Mouse (Mus musculus) hindbrain, embryonic 15.5 days (tissue): ENCODE measurements at regions not wholly inside any gene's neighbourhood (a gene's known extent, or its start where the extent isn't known, plus 50 kb on each side); places are given as distances from the start of the nearest gene placed in this dataset.
A peak's percentile ranks its signal among the peaks of the same experiment; 100 is the strongest.

Source experiments
- ATAC-seq: fragments of 200-750 bp; cut with Nextera tagmentation; 2 replicates; pipeline ENCODE4 v1.8.0; 2017; ENCODE audit warnings: low read depth, moderate number of reproducible peaks, moderate TSS enrichment; ENCODE audit not compliant: low FRiP score
- H3K27ac ChIP-seq: fragments of 300-500 bp; sonication (generic); replicated peaks from 2 replicates; pipeline ENCODE4 v1.5.1; 2015; ENCODE audit warnings: mild to moderate bottlenecking, inconsistent platforms
- H3K27me3 ChIP-seq: fragments of 300-500 bp; sonication (generic); 2 replicates; pipeline ENCODE4 v1.6.1; 2015; ENCODE audit warnings: control low read depth, inconsistent platforms
- H3K36me3 ChIP-seq: fragments of 300-500 bp; sonication (generic); 2 replicates; pipeline ENCODE4 v1.6.1; 2015; ENCODE audit warnings: control low read depth, inconsistent platforms
- H3K4me1 ChIP-seq: fragments of 300-500 bp; sonication (generic); replicated peaks from 2 replicates; pipeline ENCODE4 v1.6.1; 2015; ENCODE audit warnings: control low read depth, inconsistent platforms
- H3K4me2 ChIP-seq: fragments of 300-500 bp; sonication (generic); 2 replicates; pipeline ENCODE4 v1.6.1; 2015; ENCODE audit warnings: moderate library complexity, mild to moderate bottlenecking, inconsistent platforms
- H3K4me3 ChIP-seq: fragments of 300-500 bp; sonication (generic); 2 replicates; pipeline ENCODE4 v1.5.1; 2015; ENCODE audit warnings: mild to moderate bottlenecking, inconsistent platforms
- H3K9ac ChIP-seq: fragments of 300-500 bp; sonication (generic); 2 replicates; pipeline ENCODE4 v1.6.1; 2015; ENCODE audit warnings: inconsistent platforms
- H3K9me3 ChIP-seq: fragments of 300-500 bp; sonication (generic); 2 replicates; pipeline ENCODE4 v1.6.1; 2016; ENCODE audit warnings: control low read depth, inconsistent platforms
- WGBS: fragments of 180-500 bp; shearing (Covaris S2); methylation state at CpG from one replicate; pipeline ENCODE4 v1.1.7; 2015; 5-methylcytosine and 5-hydroxymethylcytosine counted together

GRCm38 (mm10) chr1:185672940-185673339 is 218.3 kb downstream of the Slc30a10 start:
- no peaks in the 10 kb centered on the region for H3K4me1 ChIP-seq
- no peak overlapping the region for H3K9ac ChIP-seq
- no peaks in the 10 kb centered on the region for H3K36me3 ChIP-seq
- ATAC-seq = no peak
- whole genome bisulfite sequencing = 42% methylated on average over 3 of the region's 3 CpGs
- H3K4me2 ChIP-seq = no peak overlapping the region
- H3K27me3 ChIP-seq = no peaks in the 10 kb centered on the region
- no peaks in the 10 kb centered on the region for H3K9me3 ChIP-seq
- H3K4me3 ChIP-seq = no peak overlapping the region
- no peak overlapping the region for H3K27ac ChIP-seq

DNA sequence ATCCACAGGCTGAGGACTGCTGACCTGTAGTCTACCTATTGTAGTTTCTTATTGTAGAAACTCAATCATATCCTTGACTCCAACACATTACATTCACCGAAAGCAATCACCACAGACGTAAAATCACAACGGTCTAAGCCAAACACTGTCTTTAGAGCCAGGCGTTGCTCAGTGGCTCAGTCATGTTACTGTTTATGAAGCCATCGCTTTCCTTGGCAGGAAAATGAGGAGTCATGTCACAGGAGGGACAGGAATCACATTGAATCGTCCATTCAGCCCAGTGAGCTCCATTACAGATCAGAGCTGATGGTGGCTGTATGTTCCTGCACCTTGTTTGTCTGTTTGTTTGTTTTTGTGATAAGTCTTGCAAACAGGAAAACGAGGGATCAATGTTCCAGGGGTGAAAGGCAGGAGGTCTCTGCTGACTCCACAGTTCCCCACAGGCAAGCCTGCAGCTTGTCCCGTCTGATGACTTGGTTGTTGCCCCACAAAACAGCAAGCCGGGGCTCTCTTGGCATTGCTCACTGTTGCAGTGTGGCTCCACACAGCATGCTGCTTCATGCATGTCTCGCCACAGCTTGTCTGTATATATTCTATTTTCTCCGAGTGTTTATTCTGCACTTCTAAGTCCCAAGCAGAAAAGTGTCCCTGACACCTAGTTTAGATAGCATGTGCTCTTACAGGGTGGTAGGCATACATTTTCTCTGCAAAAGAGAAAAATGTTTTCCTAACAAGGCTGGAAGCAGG is 221.2 kb downstream of the Slc30a10 start:
- no peaks in the 10 kb centered on the region for H3K9me3 ChIP-seq
- no peaks in the 10 kb centered on the region for H3K27me3 ChIP-seq
- H3K9ac ChIP-seq = no peak overlapping the region
- H3K4me1 ChIP-seq = no peaks in the 10 kb centered on the region
- ATAC-seq = no peak
- no peak overlapping the region for H3K4me3 ChIP-seq
- H3K4me2 ChIP-seq = no peak overlapping the region
- no peak overlapping the region for H3K27ac ChIP-seq
- 80% methylated on average over 11 of the region's 11 CpGs for WGBS
- no peaks in the 10 kb centered on the region for H3K36me3 ChIP-seq

GRCm38 (mm10) chr1:185681610-185682457 is 227.2 kb downstream of the Slc30a10 start:
- Histone ChIP-seq H3K4me2 (peak overlapping the region; percentile 37), H3K9ac (no peak overlapping the region), H3K4me1 (no peaks in the 10 kb centered on the region), H3K27me3 (no peaks in the 10 kb centered on the region), H3K36me3 (no peaks in the 10 kb centered on the region), H3K27ac (peak overlapping the region; percentile 46; the same call in 1 of the 2 replicates), H3K9me3 (no peaks in the 10 kb centered on the region), H3K4me3 (no peak overlapping the region)
- 33% methylated on average over 21 of the region's 21 CpGs for WGBS
- ATAC-seq = peak; percentile 72; the same call in 1 of the 2 replicates

- Histone ChIP-seq H3K4me3 (no peak overlapping the region), H3K9me3 (no peaks in the 10 kb centered on the region), H3K4me1 (no peaks in the 10 kb centered on the region), H3K27me3 (no peaks in the 10 kb centered on the region), H3K9ac (no peak overlapping the region), H3K27ac (0 out of 2 replicates have a peak overlapping the region, but pooled peaks have one; percentile 28), H3K36me3 (no peaks in the 10 kb centered on the region), H3K4me2 (no peak overlapping the region)
- WGBS = 51% methylated on average over 3 of the region's 3 CpGs
- ATAC-seq = no peak
These were observed 227.8 kb downstream of the Slc30a10 start for GRCm38 (mm10) chr1:185682458-185682750.

DNA sequence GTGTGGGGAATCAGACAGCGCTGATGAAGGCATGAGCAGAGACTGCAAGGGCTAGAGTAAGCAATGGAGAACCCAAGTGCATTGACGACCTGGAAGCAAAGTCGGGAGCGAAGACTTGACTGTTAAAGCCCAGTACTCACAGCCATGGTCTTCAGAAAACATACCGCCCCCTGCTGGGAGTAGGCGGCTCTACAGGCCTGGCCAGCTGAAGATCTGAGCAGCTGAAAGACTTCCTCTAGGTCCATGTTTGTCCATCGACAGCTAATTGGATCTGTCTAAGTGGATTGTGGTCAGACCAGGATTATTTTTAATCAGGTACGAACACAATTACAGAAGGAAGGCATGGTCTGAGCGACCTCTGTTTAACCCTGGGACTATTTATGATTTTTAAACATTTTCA is 230.0 kb downstream of the Slc30a10 start:
- Histone ChIP-seq H3K9ac (no peak overlapping the region), H3K27ac (no peak overlapping the region), H3K36me3 (no peaks in the 10 kb centered on the region), H3K27me3 (no peaks in the 10 kb centered on the region), H3K4me3 (no peak overlapping the region), H3K4me2 (no peak overlapping the region), H3K9me3 (no peaks in the 10 kb centered on the region), H3K4me1 (no peaks in the 10 kb centered on the region)
- WGBS = 85% methylated on average over 9 of the region's 9 CpGs
- ATAC-seq = no peak

DNA sequence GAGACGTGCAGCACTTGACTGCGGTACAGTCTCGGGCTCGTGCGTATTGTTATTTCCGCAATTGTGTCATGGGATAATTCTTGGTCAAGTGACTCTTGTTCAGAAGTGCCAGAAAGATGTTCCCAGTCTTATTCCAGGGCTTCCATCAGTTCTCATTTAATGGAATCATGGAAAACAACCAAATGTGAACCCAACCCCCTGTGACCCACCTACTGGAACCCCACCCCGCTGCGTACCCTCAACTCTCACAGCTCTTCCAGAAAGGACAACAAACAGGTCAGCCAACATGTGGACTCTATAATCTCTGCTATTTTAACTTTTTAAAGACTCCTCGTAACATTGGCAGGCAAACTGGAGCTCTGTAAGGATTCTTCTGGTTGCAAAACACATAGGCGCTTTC is 233.9 kb downstream of the Slc30a10 start:
- WGBS = 95% methylated on average over 10 of the region's 10 CpGs
- H3K27me3 ChIP-seq = no peaks in the 10 kb centered on the region
- ATAC-seq = no peak
- H3K9ac ChIP-seq = no peak overlapping the region
- H3K4me3 ChIP-seq = no peak overlapping the region
- no peaks in the 10 kb centered on the region for H3K4me1 ChIP-seq
- H3K4me2 ChIP-seq = no peak overlapping the region
- H3K36me3 ChIP-seq = no peaks in the 10 kb centered on the region
- H3K9me3 ChIP-seq = no peaks in the 10 kb centered on the region
- H3K27ac ChIP-seq = no peak overlapping the region

DNA sequence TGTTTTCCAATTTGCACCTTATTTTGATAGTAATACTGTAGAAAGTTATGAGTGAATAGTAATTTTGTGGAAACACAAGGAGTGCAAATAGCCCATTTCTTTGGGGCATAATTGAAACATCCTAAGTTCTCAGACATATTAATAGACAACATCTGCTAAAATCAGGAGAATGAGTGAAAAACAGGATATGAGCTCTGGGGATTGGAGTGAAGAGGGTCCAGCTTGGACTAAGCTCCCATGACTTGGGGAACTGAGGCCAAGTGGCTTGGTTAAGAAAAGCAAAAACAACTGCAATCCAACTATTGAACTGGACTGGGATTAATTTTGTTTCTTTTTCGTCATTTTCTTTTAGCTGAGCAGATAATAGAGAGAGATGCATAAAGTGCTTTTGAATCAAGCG is 240.7 kb downstream of the Slc30a10 start:
- Histone ChIP-seq H3K4me1 (no peaks in the 10 kb centered on the region), H3K27ac (no peak overlapping the region), H3K4me2 (no peak overlapping the region), H3K9me3 (no peaks in the 10 kb centered on the region), H3K9ac (no peak overlapping the region), H3K36me3 (no peaks in the 10 kb centered on the region), H3K4me3 (no peak overlapping the region), H3K27me3 (no peaks in the 10 kb centered on the region)
- no peak for ATAC-seq
- WGBS = 94% methylated on average over 2 of the region's 2 CpGs

DNA sequence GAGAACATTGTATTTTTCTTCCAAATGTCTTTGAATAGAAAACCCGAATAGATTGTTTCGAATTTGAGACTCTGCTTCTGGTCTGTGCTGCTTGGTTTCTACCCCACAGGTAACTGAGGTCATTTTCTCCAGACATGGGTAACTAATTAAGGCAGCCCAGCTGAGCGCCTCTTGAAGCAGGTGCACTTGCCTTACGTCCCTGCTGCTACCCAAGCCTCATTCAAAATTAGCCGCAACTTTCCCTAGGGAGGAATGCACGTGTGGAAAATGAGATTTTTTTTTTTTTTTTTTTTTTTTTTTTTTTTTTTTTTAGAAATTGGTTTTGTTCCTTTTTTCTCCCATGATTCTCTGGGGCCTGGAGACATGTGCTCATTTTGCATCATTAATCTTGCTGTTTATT is 245.1 kb downstream of the Slc30a10 start:
- no peak overlapping the region for H3K27ac ChIP-seq
- no peaks in the 10 kb centered on the region for H3K36me3 ChIP-seq
- no peaks in the 10 kb centered on the region for H3K9me3 ChIP-seq
- H3K4me1 ChIP-seq = no peaks in the 10 kb centered on the region
- ATAC-seq = no peak
- no peak overlapping the region for H3K4me2 ChIP-seq
- no peak overlapping the region for H3K9ac ChIP-seq
- WGBS = 41% methylated on average over 6 of the region's 6 CpGs
- no peak overlapping the region for H3K4me3 ChIP-seq
- H3K27me3 ChIP-seq = no peaks in the 10 kb centered on the region

- Histone ChIP-seq H3K36me3 (no peaks in the 10 kb centered on the region), H3K27ac (no peak overlapping the region), H3K4me3 (no peak overlapping the region), H3K4me1 (no peaks in the 10 kb centered on the region), H3K9ac (no peak overlapping the region), H3K27me3 (no peaks in the 10 kb centered on the region), H3K4me2 (no peak overlapping the region), H3K9me3 (no peaks in the 10 kb centered on the region)
- WGBS = 88% methylated on average over 2 of the region's 2 CpGs
- ATAC-seq = no peak
These were observed 271.7 kb downstream of the Slc30a10 start for GRCm38 (mm10) chr1:185726324-185726723.

GRCm38 (mm10) chr1:185726811-185727210 is 272.2 kb downstream of the Slc30a10 start:
- H3K27ac ChIP-seq = no peak overlapping the region
- no peaks in the 10 kb centered on the region for H3K9me3 ChIP-seq
- no peaks in the 10 kb centered on the region for H3K4me1 ChIP-seq
- H3K27me3 ChIP-seq = no peaks in the 10 kb centered on the region
- H3K4me2 ChIP-seq = no peak overlapping the region
- H3K36me3 ChIP-seq = no peaks in the 10 kb centered on the region
- ATAC-seq = no peak
- no peak overlapping the region for H3K9ac ChIP-seq
- no peak overlapping the region for H3K4me3 ChIP-seq

DNA sequence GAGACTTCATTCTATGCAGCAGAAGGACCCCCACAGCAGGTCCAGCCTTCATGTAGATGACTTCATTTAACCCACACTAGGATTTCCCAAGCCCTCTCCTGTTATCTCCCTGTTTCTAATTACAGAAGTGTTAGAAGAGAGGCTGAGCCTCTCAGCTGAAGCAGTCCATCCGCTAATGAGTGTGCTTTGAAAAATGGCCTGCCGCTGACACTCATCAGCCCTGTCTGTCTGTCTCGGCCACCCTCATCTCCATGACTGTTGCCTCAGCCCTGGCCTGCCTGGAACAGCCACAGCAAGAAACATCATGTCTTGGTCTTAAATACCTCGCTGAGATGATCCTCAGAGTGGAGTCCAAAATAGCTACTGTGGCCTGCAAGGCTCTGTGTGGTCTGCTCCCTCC is 273.1 kb downstream of the Slc30a10 start:
- no peak for ATAC-seq
- no peak overlapping the region for H3K9ac ChIP-seq
- no peaks in the 10 kb centered on the region for H3K36me3 ChIP-seq
- no peak overlapping the region for H3K4me3 ChIP-seq
- WGBS = 66% methylated on average over 4 of the region's 4 CpGs
- no peaks in the 10 kb centered on the region for H3K9me3 ChIP-seq
- H3K27ac ChIP-seq = no peak overlapping the region
- no peak overlapping the region for H3K4me2 ChIP-seq
- H3K27me3 ChIP-seq = no peaks in the 10 kb centered on the region
- no peaks in the 10 kb centered on the region for H3K4me1 ChIP-seq

GRCm38 (mm10) chr1:185728406-185728805 is 273.8 kb downstream of the Slc30a10 start:
- Histone ChIP-seq H3K27ac (no peak overlapping the region), H3K9me3 (no peaks in the 10 kb centered on the region), H3K4me3 (no peak overlapping the region), H3K27me3 (no peaks in the 10 kb centered on the region), H3K4me2 (no peak overlapping the region), H3K36me3 (no peaks in the 10 kb centered on the region), H3K4me1 (no peaks in the 10 kb centered on the region), H3K9ac (no peak overlapping the region)
- 72% methylated on average over 3 of the region's 3 CpGs for WGBS
- no peak for ATAC-seq
